Mouse (Mus musculus): ENCODE measurements around the gene Ttc7b.

DNA sequence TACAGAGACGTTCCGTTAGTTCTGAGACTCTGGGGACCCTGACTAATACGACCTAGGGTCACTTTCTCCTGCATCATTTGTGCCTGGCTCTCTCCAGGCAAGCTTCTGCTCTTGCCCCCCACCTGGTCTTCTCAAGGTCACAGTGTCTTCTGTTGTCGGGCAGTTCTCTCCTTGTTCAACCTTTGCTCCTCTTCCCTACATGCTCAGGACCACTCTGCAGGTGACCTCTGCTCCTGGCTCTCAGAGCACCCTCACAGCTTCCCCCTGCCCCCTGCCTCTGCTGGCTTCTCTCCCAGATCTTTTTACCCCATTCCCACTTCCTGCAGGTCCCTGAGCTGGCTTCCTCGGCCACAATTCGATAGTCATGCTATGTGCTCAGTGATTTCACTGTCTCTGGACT lies 77.2 kb downstream of the Ttc7b start:
- TF ChIP-seq CTCF (IDR thresholded peaks at IDR 0.05; ENCODE audit: low read depth, low read length) (no peak), POLR2AphosphoS5 (IDR thresholded peaks at IDR 0.05; ENCODE audit: insufficient replicate concordance, low read depth, low read length) (no peak), TAL1 (conservative IDR thresholded peaks at IDR 0.05; ENCODE audit: low read depth, low read length) (no peak), GATA2 (IDR thresholded peaks at IDR 0.05; ENCODE audit: borderline replicate concordance, low read depth, low read length) (no peak)
